Mouse (Mus musculus) G1E (cell line): ENCODE measurements at regions not wholly inside any gene's neighbourhood (a gene's known extent, or its start where the extent isn't known, plus 50 kb on each side); places are given as distances from the start of the nearest gene placed in this dataset.

Experiments
- ATAC-seq: 2 replicates; pipeline ENCODE4 v1.8.0; 2016; ENCODE audit warnings: mild to moderate bottlenecking; ENCODE audit not compliant: insufficient number of reproducible peaks, poor library complexity, low FRiP score, severe bottlenecking; ENCODE audit errors: extremely low read depth
- DNase-seq: peaks from one replicate; pipeline ENCODE4 v3.0.0; 2012; ENCODE audit warnings: low spot score
- H3K27me3 ChIP-seq: 2 replicates; pipeline ENCODE4 v1.6.1; 2012; ENCODE audit warnings: mild to moderate bottlenecking, low read length, inconsistent platforms; ENCODE audit not compliant: insufficient read depth
- H3K36me3 ChIP-seq: replicated peaks from 2 replicates; pipeline ENCODE3; 2012; ENCODE audit warnings: mild to moderate bottlenecking, inconsistent platforms
- H3K4me1 ChIP-seq: 2 replicates; pipeline ENCODE4 v1.6.1; 2012; ENCODE audit warnings: low read depth, low read length, inconsistent platforms, mixed read lengths; ENCODE audit not compliant: insufficient read depth
- H3K4me3 ChIP-seq: 2 replicates; pipeline ENCODE4 v1.5.1; 2012; ENCODE audit warnings: low read depth, mild to moderate bottlenecking, inconsistent platforms, low read length, moderate library complexity, mixed read lengths
- H3K9me3 ChIP-seq: replicated peaks from 2 replicates; pipeline ENCODE4 v1.6.1; 2012; ENCODE audit warnings: inconsistent platforms
- CTCF ChIP-seq: IDR thresholded peaks from 2 replicates; pipeline ENCODE4 v1.5.1; 2012; ENCODE audit warnings: low read depth, low read length, inconsistent platforms, mixed read lengths
- GATA1 ChIP-seq: IDR thresholded peaks from 2 replicates; pipeline ENCODE4 v1.6.1; 2012; ENCODE audit warnings: borderline replicate concordance, low read length, inconsistent platforms, mixed read lengths
- GATA2 ChIP-seq: IDR thresholded peaks from 2 replicates; pipeline ENCODE4 v1.6.1; 2012; ENCODE audit warnings: low read depth, low read length, inconsistent platforms, borderline replicate concordance
- POLR2AphosphoS5 ChIP-seq: IDR thresholded peaks from 2 replicates; pipeline ENCODE4 v1.6.1; 2012; ENCODE audit warnings: low read depth, low read length, inconsistent platforms; ENCODE audit not compliant: insufficient replicate concordance
- TAL1 ChIP-seq: conservative IDR thresholded peaks from 2 replicates; pipeline ENCODE4 v1.6.1; 2012; ENCODE audit warnings: low read depth, low read length, inconsistent platforms, mixed read lengths

- no peaks in the 10 kb centered on the region for H3K27me3 ChIP-seq
- TF ChIP-seq CTCF, result no peak
- TF ChIP-seq TAL1, result no peak
- no peak for TF ChIP-seq POLR2AphosphoS5
- no peak for TF ChIP-seq GATA1
- no peak for TF ChIP-seq GATA2
- ATAC-seq, result no peak
- no peaks in the 10 kb centered on the region for H3K36me3 ChIP-seq
- H3K9me3 ChIP-seq, result no peaks in the 10 kb centered on the region
- no peaks in the 10 kb centered on the region for H3K4me1 ChIP-seq
- no peak overlapping the region for H3K4me3 ChIP-seq
- no peak for DNase-seq
Observed at GRCm38 (mm10) chr1:77943633-77944326, 253.2 kb downstream of the Pax3 start.

- TF ChIP-seq GATA1 (no peak), TAL1 (no peak), GATA2 (no peak), CTCF (peak; percentile 55; the same call in 1 of the 2 replicates), POLR2AphosphoS5 (no peak)
Observed at GRCm38 (mm10) chr1:77943101-77943500, 253.8 kb downstream of the Pax3 start.

GRCm38 (mm10) chr1:77933095-77933766 is 263.7 kb downstream of the Pax3 start:
- no peak for ATAC-seq
- Histone ChIP-seq H3K36me3 (no peaks in the 10 kb centered on the region), H3K4me1 (no peaks in the 10 kb centered on the region), H3K9me3 (peaks cover 13% of the 10 kb centered on the region), H3K4me3 (no peak overlapping the region), H3K27me3 (no peaks in the 10 kb centered on the region)
- TF ChIP-seq GATA2 (no peak), POLR2AphosphoS5 (no peak), TAL1 (no peak), GATA1 (no peak), CTCF (no peak)
- DNase-seq, result no peak

More at GRCm38 (mm10) chr1:77943101-77943500, 253.8 kb downstream of the Pax3 start:
- H3K4me1 ChIP-seq, result no peaks in the 10 kb centered on the region
- H3K9me3 ChIP-seq, result no peaks in the 10 kb centered on the region
- DNase-seq, result peak; percentile 12
- H3K36me3 ChIP-seq, result no peaks in the 10 kb centered on the region
- H3K4me3 ChIP-seq, result no peak overlapping the region
- no peak for ATAC-seq
- no peaks in the 10 kb centered on the region for H3K27me3 ChIP-seq

- no peak for ATAC-seq
- Histone ChIP-seq H3K27me3 (no peaks in the 10 kb centered on the region), H3K4me3 (no peak overlapping the region), H3K36me3 (no peaks in the 10 kb centered on the region), H3K9me3 (peaks cover 13% of the 10 kb centered on the region), H3K4me1 (no peaks in the 10 kb centered on the region)
- TF ChIP-seq POLR2AphosphoS5, result no peak
- TF ChIP-seq GATA1, result no peak
- TF ChIP-seq TAL1, result no peak
- TF ChIP-seq CTCF, result no peak
- TF ChIP-seq GATA2, result no peak
- no peak for DNase-seq
Observed at GRCm38 (mm10) chr1:77932226-77932625, 264.7 kb downstream of the Pax3 start.

GRCm38 (mm10) chr1:77930661-77931060 is 266.3 kb downstream of the Pax3 start:
- ATAC-seq, result no peak
- Histone ChIP-seq H3K4me3 (no peak overlapping the region), H3K9me3 (peaks cover 16% of the 10 kb centered on the region), H3K36me3 (no peaks in the 10 kb centered on the region), H3K4me1 (no peaks in the 10 kb centered on the region), H3K27me3 (no peaks in the 10 kb centered on the region)
- DNase-seq, result no peak
- TF ChIP-seq CTCF (0 out of 2 replicates have a peak, but pooled peaks have one; percentile 12), GATA2 (no peak)

GRCm38 (mm10) chr1:77929552-77929951 is 267.4 kb downstream of the Pax3 start:
- no peak for ATAC-seq
- no peak for DNase-seq
- TF ChIP-seq GATA1 (no peak), CTCF (no peak), POLR2AphosphoS5 (no peak), GATA2 (no peak), TAL1 (no peak)

More at GRCm38 (mm10) chr1:77929552-77929951, 267.4 kb downstream of the Pax3 start:
- H3K4me1 ChIP-seq, result no peaks in the 10 kb centered on the region
- no peaks in the 10 kb centered on the region for H3K27me3 ChIP-seq
- H3K36me3 ChIP-seq, result no peaks in the 10 kb centered on the region
- H3K4me3 ChIP-seq, result no peak overlapping the region
- peaks cover 17% of the 10 kb centered on the region for H3K9me3 ChIP-seq
